Mouse (Mus musculus): ENCODE results near the gene Gpr89. TPM values are rescaled to one million over a fixed set of nuclear protein-coding genes. Genes with fewer than 3 reads are reported as not detected.
A peak's percentile ranks its signal among the peaks of the same experiment; 100 is the strongest.

Gene Gpr89
- total and polyA plus RNA-seq, 2 experiments, result 18.7 to 26.5 TPM

DNA sequence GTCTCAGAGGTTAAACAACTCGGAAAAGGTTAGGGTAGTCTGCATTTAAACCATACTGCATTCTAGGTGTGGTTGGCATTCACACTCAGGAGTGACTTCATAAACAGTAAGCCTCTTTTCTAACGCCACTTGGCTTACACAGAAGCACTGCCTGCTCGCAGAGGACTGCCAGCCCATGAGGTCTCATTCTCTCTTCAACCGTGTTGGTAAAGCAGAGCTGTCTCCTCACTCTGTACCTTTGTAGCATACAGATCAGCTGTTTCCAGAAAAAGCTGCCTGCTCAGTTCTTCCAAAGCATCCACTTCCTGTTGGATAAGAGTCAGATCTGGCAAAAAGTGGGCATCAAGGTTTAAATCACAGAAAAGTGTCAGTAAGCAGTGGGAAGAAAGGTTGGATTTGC is 24.8 kb downstream of the Gpr89 start:
- H3K27ac ChIP-seq (replicated peaks; ENCODE audit: insufficient read depth, low read depth, low read length), result no peak overlapping the region
- no peaks in the 10 kb centered on the region for H3K27me3 ChIP-seq (ENCODE audit: control insufficient read depth, insufficient read depth, low read length)
- TF ChIP-seq CTCF (IDR thresholded peaks at IDR 0.05; ENCODE audit: low read depth, low read length), result no peak
- H3K79me2 ChIP-seq (ENCODE audit: control insufficient read depth, insufficient read depth, low read length), result no peaks in the 10 kb centered on the region
- WGBS, result 82% methylated on average over 4 of the region's 4 CpGs
- peaks cover 8% of the 10 kb centered on the region; the same call in 1 of the 2 replicates for H3K36me3 ChIP-seq (ENCODE audit: control insufficient read depth, insufficient read depth, low read length)
- no peak overlapping the region for H3K4me3 ChIP-seq (ENCODE audit: insufficient read depth, low read depth, low read length)
- DNase-seq (ENCODE audit: extremely low read depth, low read depth, low spot score), result no peak
- H3K9ac ChIP-seq (ENCODE audit: low read depth, low read length), result no peak overlapping the region
- peaks cover 3% of the 10 kb centered on the region for H3K4me1 ChIP-seq (ENCODE audit: control insufficient read depth, insufficient read depth, low read length)

DNA sequence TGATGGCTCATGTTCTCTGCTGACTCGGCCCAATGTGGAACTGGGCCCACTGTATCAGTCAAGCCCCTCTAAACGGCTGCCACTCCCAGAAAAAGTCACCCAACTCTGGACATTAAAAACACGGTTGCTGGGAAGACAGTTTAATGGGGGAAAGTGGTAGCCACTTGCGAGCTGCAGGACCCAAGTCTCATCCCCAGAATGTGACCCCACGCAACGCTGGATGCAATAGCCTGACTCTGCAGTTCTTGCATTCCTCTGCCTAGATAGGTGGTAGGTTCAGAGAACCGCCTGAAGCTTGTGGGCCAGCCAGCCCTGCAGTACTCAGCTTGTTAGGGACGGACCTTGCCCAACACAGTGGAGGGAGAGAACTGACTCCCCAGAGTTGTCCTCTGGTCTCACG is 25.6 kb downstream of the Gpr89 start:
- WGBS, result 92% methylated on average over 9 of the region's 9 CpGs

DNA sequence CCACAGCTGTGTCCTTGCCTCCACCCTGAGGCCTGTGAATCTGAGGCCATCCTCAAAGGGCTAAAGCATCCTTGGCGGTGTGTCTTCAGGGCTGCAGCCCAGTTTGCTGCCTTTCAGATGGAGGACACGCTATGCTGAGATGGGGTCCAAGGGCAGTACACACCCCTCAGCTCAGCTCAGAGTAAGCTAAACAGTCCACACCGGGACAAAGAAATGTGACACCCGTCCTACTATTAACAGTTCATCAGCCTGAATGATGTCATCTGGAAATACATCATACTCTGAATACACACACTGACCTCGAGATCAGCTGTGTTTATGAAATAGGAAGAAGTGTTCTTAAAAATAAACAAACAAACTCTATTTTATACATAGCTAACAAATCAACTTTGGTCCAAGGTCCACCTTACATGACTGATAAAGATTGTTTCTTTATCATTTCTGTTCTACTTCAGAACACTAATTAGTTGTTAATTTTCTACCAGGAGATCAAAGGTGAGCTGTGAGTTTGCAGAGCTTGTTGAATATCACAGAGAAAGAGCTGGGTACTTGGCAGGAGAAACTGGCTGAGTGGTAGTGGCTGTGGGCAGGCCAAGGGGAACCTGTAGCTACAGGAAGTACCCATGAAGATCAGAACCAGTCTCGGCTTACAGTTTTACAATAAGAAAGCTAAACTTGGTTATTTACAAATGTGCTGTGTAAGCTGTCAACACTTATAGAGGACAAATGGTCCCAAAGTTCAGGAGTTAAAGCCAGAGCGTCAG is 30.2 kb downstream of the Gpr89 start:
- H3K36me3 ChIP-seq (ENCODE audit: control insufficient read depth, insufficient read depth, low read length), result peaks cover 17% of the 10 kb centered on the region; the same call in 1 of the 2 replicates
- H3K4me3 ChIP-seq (ENCODE audit: insufficient read depth, low read depth, low read length), result no peak overlapping the region
- TF ChIP-seq CTCF (IDR thresholded peaks at IDR 0.05; ENCODE audit: low read depth, low read length) (no peak), POLR2A (IDR thresholded peaks at IDR 0.05; ENCODE audit: extremely low read depth, insufficient read depth, low read length) (no peak)
- H3K79me2 ChIP-seq (ENCODE audit: control insufficient read depth, insufficient read depth, low read length), result no peaks in the 10 kb centered on the region
- H3K4me1 ChIP-seq (ENCODE audit: control insufficient read depth, insufficient read depth, low read length), result peaks cover 11% of the 10 kb centered on the region
- no peaks in the 10 kb centered on the region for H3K27me3 ChIP-seq (ENCODE audit: control insufficient read depth, insufficient read depth, low read length)
- H3K27ac ChIP-seq (replicated peaks; ENCODE audit: insufficient read depth, low read depth, low read length), result peak overlapping the region; percentile 21; the same call in 1 of the 2 replicates
- no peak overlapping the region for H3K9ac ChIP-seq (ENCODE audit: low read depth, low read length)
- WGBS, result 33% methylated on average over 7 of the region's 7 CpGs
- DNase-seq (ENCODE audit: extremely low read depth, low read depth, low spot score), result peak; percentile 88

More for the DNA sequence above, 25.6 kb downstream of the Gpr89 start:
- Histone ChIP-seq H3K4me1 (ENCODE audit: control insufficient read depth, insufficient read depth, low read length) (peaks cover 10% of the 10 kb centered on the region), H3K79me2 (ENCODE audit: control insufficient read depth, insufficient read depth, low read length) (no peaks in the 10 kb centered on the region), H3K36me3 (ENCODE audit: control insufficient read depth, insufficient read depth, low read length) (peaks cover 6% of the 10 kb centered on the region; the same call in 1 of the 2 replicates), H3K27me3 (ENCODE audit: control insufficient read depth, insufficient read depth, low read length) (no peaks in the 10 kb centered on the region), H3K27ac (replicated peaks; ENCODE audit: insufficient read depth, low read depth, low read length) (no peak overlapping the region), H3K4me3 (ENCODE audit: insufficient read depth, low read depth, low read length) (no peak overlapping the region), H3K9ac (ENCODE audit: low read depth, low read length) (no peak overlapping the region)
- TF ChIP-seq POLR2A (IDR thresholded peaks at IDR 0.05; ENCODE audit: extremely low read depth, insufficient read depth, low read length) (no peak), CTCF (IDR thresholded peaks at IDR 0.05; ENCODE audit: low read depth, low read length) (no peak)
- no peak for DNase-seq (ENCODE audit: extremely low read depth, low read depth, low spot score)

DNA sequence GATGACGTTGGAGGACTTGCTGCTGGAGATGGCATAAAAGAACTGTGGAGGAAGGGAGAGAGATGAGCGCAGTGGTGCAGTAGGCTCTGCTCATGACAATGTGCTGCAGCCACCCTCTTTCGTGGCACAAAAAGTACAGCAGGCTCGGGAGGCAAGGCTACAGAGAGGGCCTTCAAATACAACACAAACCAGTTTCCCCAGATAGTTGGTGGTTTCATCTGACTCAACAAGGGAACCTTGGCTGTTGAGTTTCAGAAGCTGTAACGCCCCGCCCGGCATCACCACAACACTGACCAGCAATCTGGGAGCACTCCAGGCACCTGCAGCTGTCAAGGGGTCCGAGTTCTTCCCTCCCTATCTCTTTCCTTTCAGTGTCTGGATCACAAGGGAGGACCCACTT is 32.6 kb downstream of the Gpr89 start:
- DNase-seq (ENCODE audit: extremely low read depth, low read depth, low spot score), result no peak
- 94% methylated on average over 8 of the region's 8 CpGs for WGBS

DNA sequence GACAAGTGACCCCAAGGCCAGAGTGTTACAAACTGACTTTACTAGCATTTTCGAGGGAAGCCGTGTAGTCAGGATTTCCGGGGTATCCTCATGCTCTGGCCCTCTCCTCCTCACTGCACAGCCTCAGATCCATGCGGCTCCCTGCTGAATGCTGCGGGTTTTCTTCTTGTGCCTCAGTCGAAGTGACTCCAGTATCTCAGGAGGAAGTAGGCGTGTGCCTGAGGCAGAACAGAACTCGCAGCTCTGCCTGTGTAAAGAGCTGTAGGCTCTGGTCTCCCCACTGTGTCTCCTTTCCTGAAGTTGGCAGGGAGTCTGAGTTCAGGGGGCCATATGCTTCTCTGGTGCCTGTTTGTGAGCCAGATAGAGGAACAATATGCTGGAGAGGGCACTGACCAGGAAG is 34.1 kb downstream of the Gpr89 start:
- Histone ChIP-seq H3K27ac (replicated peaks; ENCODE audit: insufficient read depth, low read depth, low read length) (no peak overlapping the region), H3K9ac (ENCODE audit: low read depth, low read length) (no peak overlapping the region), H3K4me3 (ENCODE audit: insufficient read depth, low read depth, low read length) (no peak overlapping the region), H3K36me3 (ENCODE audit: control insufficient read depth, insufficient read depth, low read length) (peaks cover 24% of the 10 kb centered on the region; the same call in 1 of the 2 replicates), H3K79me2 (ENCODE audit: control insufficient read depth, insufficient read depth, low read length) (no peaks in the 10 kb centered on the region), H3K4me1 (ENCODE audit: control insufficient read depth, insufficient read depth, low read length) (peaks cover 11% of the 10 kb centered on the region), H3K27me3 (ENCODE audit: control insufficient read depth, insufficient read depth, low read length) (no peaks in the 10 kb centered on the region)
- no peak for DNase-seq (ENCODE audit: extremely low read depth, low read depth, low spot score)
- TF ChIP-seq POLR2A (IDR thresholded peaks at IDR 0.05; ENCODE audit: extremely low read depth, insufficient read depth, low read length), result no peak
- no peak for TF ChIP-seq CTCF (IDR thresholded peaks at IDR 0.05; ENCODE audit: low read depth, low read length)
- 87% methylated on average over 8 of the region's 8 CpGs for WGBS

More for the DNA sequence above, 32.6 kb downstream of the Gpr89 start:
- H3K36me3 ChIP-seq (ENCODE audit: control insufficient read depth, insufficient read depth, low read length), result peaks cover 24% of the 10 kb centered on the region; the same call in 1 of the 2 replicates
- no peaks in the 10 kb centered on the region for H3K79me2 ChIP-seq (ENCODE audit: control insufficient read depth, insufficient read depth, low read length)
- no peaks in the 10 kb centered on the region for H3K27me3 ChIP-seq (ENCODE audit: control insufficient read depth, insufficient read depth, low read length)
- no peak overlapping the region for H3K27ac ChIP-seq (replicated peaks; ENCODE audit: insufficient read depth, low read depth, low read length)
- H3K4me3 ChIP-seq (ENCODE audit: insufficient read depth, low read depth, low read length), result no peak overlapping the region
- H3K9ac ChIP-seq (ENCODE audit: low read depth, low read length), result no peak overlapping the region
- H3K4me1 ChIP-seq (ENCODE audit: control insufficient read depth, insufficient read depth, low read length), result peaks cover 11% of the 10 kb centered on the region
- TF ChIP-seq CTCF (IDR thresholded peaks at IDR 0.05; ENCODE audit: low read depth, low read length), result no peak

DNA sequence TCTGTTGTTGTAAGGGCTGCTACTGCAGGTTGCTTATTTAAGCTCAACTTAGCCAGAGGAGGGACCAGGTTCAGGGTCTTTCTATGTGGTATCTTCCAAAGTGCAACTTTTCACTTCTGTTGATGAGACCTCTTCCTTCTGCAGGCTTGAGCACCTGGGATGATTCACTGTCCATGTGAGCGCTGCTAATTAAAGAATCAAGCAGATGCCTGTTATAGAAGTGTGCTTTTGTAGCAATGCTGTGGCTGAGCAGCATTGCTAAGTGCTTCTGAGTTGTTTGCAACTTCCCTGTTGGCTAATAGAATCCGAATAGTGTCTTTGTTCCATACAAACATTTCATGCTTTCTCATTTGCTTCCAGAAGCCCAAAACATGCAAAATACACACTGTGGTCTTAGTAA is 34.9 kb downstream of the Gpr89 start:
- no peak overlapping the region for H3K4me3 ChIP-seq (ENCODE audit: insufficient read depth, low read depth, low read length)
- H3K79me2 ChIP-seq (ENCODE audit: control insufficient read depth, insufficient read depth, low read length), result no peaks in the 10 kb centered on the region
- 97% methylated on average over 2 of the region's 2 CpGs for WGBS
- peaks cover 6% of the 10 kb centered on the region; the same call in 1 of the 2 replicates for H3K4me1 ChIP-seq (ENCODE audit: control insufficient read depth, insufficient read depth, low read length)
- H3K9ac ChIP-seq (ENCODE audit: low read depth, low read length), result no peak overlapping the region
- TF ChIP-seq CTCF (IDR thresholded peaks at IDR 0.05; ENCODE audit: low read depth, low read length) (no peak), POLR2A (IDR thresholded peaks at IDR 0.05; ENCODE audit: extremely low read depth, insufficient read depth, low read length) (no peak)
- no peaks in the 10 kb centered on the region for H3K27me3 ChIP-seq (ENCODE audit: control insufficient read depth, insufficient read depth, low read length)
- peaks cover 24% of the 10 kb centered on the region; the same call in 1 of the 2 replicates for H3K36me3 ChIP-seq (ENCODE audit: control insufficient read depth, insufficient read depth, low read length)
- H3K27ac ChIP-seq (replicated peaks; ENCODE audit: insufficient read depth, low read depth, low read length), result no peak overlapping the region
- no peak for DNase-seq (ENCODE audit: extremely low read depth, low read depth, low spot score)
